Mouse (Mus musculus): ENCODE results near the gene G6pc3. TPM values are rescaled to one million over a fixed set of nuclear protein-coding genes. Genes with fewer than 3 reads are reported as not detected.
"Not testable (repeated sequence)": the region's sequence is repeated elsewhere in the genome, so short reads cannot be mapped to it uniquely, and the experiment has no call there.

Gene G6pc3
- total and polyA plus RNA-seq, 2 experiments from 2014 or later, result 18.7 to 55.5 TPM

GRCm38 (mm10) chr11:102146005-102146404 lies 43.4 kb upstream of the G6pc3 start:
- Histone ChIP-seq H3K9me3 (replicated peaks; ENCODE audit: control insufficient read depth, low read length) (no peaks in the 10 kb centered on the region), H3K27me3 (ENCODE audit: control insufficient read depth, insufficient read depth, low read length) (peaks cover 58% of the 10 kb centered on the region), H3K36me3 (replicated peaks; ENCODE audit: control insufficient read depth, insufficient read depth, low read length) (no peaks in the 10 kb centered on the region), H3K27ac (ENCODE audit: low read depth) (no peak overlapping the region), H3K4me3 (ENCODE audit: low read depth, low read length) (peak overlapping the region; percentile 38), H3K4me2 (ENCODE audit: low read depth, low read length) (peak overlapping the region; percentile 59), H3K9ac (replicated peaks; ENCODE audit: low read depth, low read length) (no peak overlapping the region), H3K4me1 (ENCODE audit: control insufficient read depth, insufficient read depth) (peaks cover 11% of the 10 kb centered on the region)
- TF ChIP-seq CTCF (IDR thresholded peaks at IDR 0.05; ENCODE audit: low read depth) (no peak), EP300 (IDR thresholded peaks at IDR 0.05; ENCODE audit: low read depth) (no peak)
- no peak for DNase-seq (ENCODE audit: low spot score)
- ATAC-seq (ENCODE audit: insufficient read depth, low read depth), result no peak
- 7% methylated on average over 16 of the region's 16 CpGs for WGBS

- ATAC-seq (ENCODE audit: insufficient read depth, low read depth) (no peak), DNase-seq (ENCODE audit: low spot score) (no peak)
- peaks cover 11% of the 10 kb centered on the region for H3K4me1 ChIP-seq (ENCODE audit: control insufficient read depth, insufficient read depth)
- WGBS, result 10% methylated on average over 17 of the region's 17 CpGs
- no peak overlapping the region for H3K27ac ChIP-seq (ENCODE audit: low read depth)
- no peak overlapping the region for H3K9ac ChIP-seq (replicated peaks; ENCODE audit: low read depth, low read length)
- H3K27me3 ChIP-seq (ENCODE audit: control insufficient read depth, insufficient read depth, low read length), result peaks cover 58% of the 10 kb centered on the region
- TF ChIP-seq EP300 (IDR thresholded peaks at IDR 0.05; ENCODE audit: low read depth) (no peak), CTCF (IDR thresholded peaks at IDR 0.05; ENCODE audit: low read depth) (no peak)
- peak overlapping the region; percentile 38 for H3K4me3 ChIP-seq (ENCODE audit: low read depth, low read length)
- H3K4me2 ChIP-seq (ENCODE audit: low read depth, low read length), result peak overlapping the region; percentile 59; the same call in 1 of the 2 replicates
- H3K9me3 ChIP-seq (replicated peaks; ENCODE audit: control insufficient read depth, low read length), result no peaks in the 10 kb centered on the region
- no peaks in the 10 kb centered on the region for H3K36me3 ChIP-seq (replicated peaks; ENCODE audit: control insufficient read depth, insufficient read depth, low read length)
Measured at GRCm38 (mm10) chr11:102146531-102146930, 42.9 kb upstream of the G6pc3 start.

- ATAC-seq (ENCODE audit: insufficient read depth, low read depth), result no peak
- H3K4me2 ChIP-seq (ENCODE audit: low read depth, low read length), result peak overlapping the region; percentile 25; the same call in 1 of the 2 replicates
- 9% methylated on average over 34 of the region's 34 CpGs for WGBS
- no peak overlapping the region for H3K9ac ChIP-seq (replicated peaks; ENCODE audit: low read depth, low read length)
- no peaks in the 10 kb centered on the region for H3K9me3 ChIP-seq (replicated peaks; ENCODE audit: control insufficient read depth, low read length)
- H3K4me1 ChIP-seq (ENCODE audit: control insufficient read depth, insufficient read depth), result peaks cover 11% of the 10 kb centered on the region
- TF ChIP-seq CTCF (IDR thresholded peaks at IDR 0.05; ENCODE audit: low read depth), result no peak
- TF ChIP-seq EP300 (IDR thresholded peaks at IDR 0.05; ENCODE audit: low read depth), result no peak
- H3K27me3 ChIP-seq (ENCODE audit: control insufficient read depth, insufficient read depth, low read length), result peaks cover 58% of the 10 kb centered on the region
- H3K4me3 ChIP-seq (ENCODE audit: low read depth, low read length), result no peak overlapping the region
- no peak for DNase-seq (ENCODE audit: low spot score)
- no peak overlapping the region for H3K27ac ChIP-seq (ENCODE audit: low read depth)
- peaks cover 1% of the 10 kb centered on the region; the same call in 1 of the 2 replicates for H3K36me3 ChIP-seq (replicated peaks; ENCODE audit: control insufficient read depth, insufficient read depth, low read length)
Measured at GRCm38 (mm10) chr11:102147213-102147989, 42.0 kb upstream of the G6pc3 start.

- under 1% methylated on average over 37 of the region's 37 CpGs for WGBS
- DNase-seq (ENCODE audit: low spot score), result peak; percentile 84
- peak within 1 kb of the TSS; percentile 95 for H3K4me2 ChIP-seq (ENCODE audit: low read depth, low read length)
- no peaks in the 10 kb centered on the region for H3K9me3 ChIP-seq (replicated peaks; ENCODE audit: control insufficient read depth, low read length)
- H3K36me3 ChIP-seq (replicated peaks; ENCODE audit: control insufficient read depth, insufficient read depth, low read length), result peaks cover 18% of the 10 kb centered on the region
- H3K4me1 ChIP-seq (ENCODE audit: control insufficient read depth, insufficient read depth), result peaks cover 6% of the 10 kb centered on the region
- peak within 1 kb of the TSS; percentile 79 for H3K4me3 ChIP-seq (ENCODE audit: low read depth, low read length)
- peak; percentile 90 for ATAC-seq (ENCODE audit: insufficient read depth, low read depth)
- 0 out of 2 replicates have a peak within 1 kb of the TSS, but pooled peaks have one; percentile 43 for H3K27ac ChIP-seq (ENCODE audit: low read depth)
- H3K27me3 ChIP-seq (ENCODE audit: control insufficient read depth, insufficient read depth, low read length), result no peaks in the 10 kb centered on the region
- no peak for TF ChIP-seq EP300 (IDR thresholded peaks at IDR 0.05; ENCODE audit: low read depth)
- TF ChIP-seq CTCF (IDR thresholded peaks at IDR 0.05; ENCODE audit: low read depth), result peak; percentile 26
- peak within 1 kb of the TSS; percentile 68 for H3K9ac ChIP-seq (replicated peaks; ENCODE audit: low read depth, low read length)
Measured at GRCm38 (mm10) chr11:102156039-102156785, 33.2 kb upstream of the G6pc3 start, which contains the start of gene Tmem101. Tmem101 (minus strand) TSS chr11:102156404.

GRCm38 (mm10) chr11:102156786-102157089 lies 32.7 kb upstream of the G6pc3 start:
- DNase-seq (ENCODE audit: low spot score) (no peak), ATAC-seq (ENCODE audit: insufficient read depth, low read depth) (no peak)
- Histone ChIP-seq H3K4me2 (ENCODE audit: low read depth, low read length) (no peak overlapping the region), H3K27ac (ENCODE audit: low read depth) (no peak overlapping the region), H3K36me3 (replicated peaks; ENCODE audit: control insufficient read depth, insufficient read depth, low read length) (peaks cover 23% of the 10 kb centered on the region), H3K4me1 (ENCODE audit: control insufficient read depth, insufficient read depth) (peaks cover 6% of the 10 kb centered on the region), H3K9ac (replicated peaks; ENCODE audit: low read depth, low read length) (no peak overlapping the region), H3K4me3 (ENCODE audit: low read depth, low read length) (no peak overlapping the region; the same call in 1 of the 2 replicates), H3K9me3 (replicated peaks; ENCODE audit: control insufficient read depth, low read length) (no peaks in the 10 kb centered on the region), H3K27me3 (ENCODE audit: control insufficient read depth, insufficient read depth, low read length) (no peaks in the 10 kb centered on the region)
- TF ChIP-seq EP300 (IDR thresholded peaks at IDR 0.05; ENCODE audit: low read depth) (no peak), CTCF (IDR thresholded peaks at IDR 0.05; ENCODE audit: low read depth) (no peak)
- 9% methylated on average over 1 of the region's 1 CpGs for WGBS

GRCm38 (mm10) chr11:102158024-102158423 lies 31.4 kb upstream of the G6pc3 start:
- H3K9ac ChIP-seq (replicated peaks; ENCODE audit: low read depth, low read length); H3K4me2 ChIP-seq (ENCODE audit: low read depth, low read length); H3K4me3 ChIP-seq (ENCODE audit: low read depth, low read length); DNase-seq (ENCODE audit: low spot score); H3K9me3 ChIP-seq (replicated peaks; ENCODE audit: control insufficient read depth, low read length); ATAC-seq (ENCODE audit: insufficient read depth, low read depth); H3K4me1 ChIP-seq (ENCODE audit: control insufficient read depth, insufficient read depth); H3K27ac ChIP-seq (ENCODE audit: low read depth); H3K27me3 ChIP-seq (ENCODE audit: control insufficient read depth, insufficient read depth, low read length): not testable (repeated sequence)
- 81% methylated on average over 2 of the region's 2 CpGs for WGBS
- peaks cover 26% of the 10 kb centered on the region for H3K36me3 ChIP-seq (replicated peaks; ENCODE audit: control insufficient read depth, insufficient read depth, low read length)
